ENCODE assay signal across 8 mouse cellular contexts in the genomic region with DNA sequence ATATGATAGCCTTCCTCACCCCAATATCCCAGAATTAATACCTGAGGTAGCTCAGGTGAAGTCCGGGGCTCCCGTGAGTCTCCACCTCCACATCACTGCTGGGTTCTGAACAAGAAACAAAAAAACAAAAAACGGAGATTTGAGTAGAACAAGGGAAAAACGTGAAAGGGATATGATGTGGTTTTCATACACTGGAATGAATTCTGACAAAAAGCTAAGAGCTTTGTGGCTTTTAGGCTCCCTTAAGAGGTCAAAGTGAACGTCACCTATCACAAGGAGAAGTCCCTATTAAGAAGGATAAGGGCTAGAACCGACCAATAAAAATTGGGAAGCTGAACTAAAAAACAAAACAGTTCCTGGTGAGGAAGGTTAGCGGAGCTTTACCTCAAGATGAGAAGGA. TPM values are rescaled to one million over a fixed set of nuclear protein-coding genes. Genes with fewer than 3 reads are reported as not detected.
DNase-seq lines count a peak whose midpoint lies in the region; ATAC-seq and TF ChIP-seq lines count a peak whose summit lies in the region.

No protein-coding gene starts in this region.

- H3K9ac ChIP-seq in kidney, postnatal 0 days (ENCODE audit: low read depth, low read length), result peak overlapping the region; percentile 57; the same call in 1 of the 2 replicates
- H3K9ac ChIP-seq in hindbrain, embryonic 15.5 days, result peak overlapping the region; percentile 61
- H3K9ac ChIP-seq in midbrain, embryonic 15.5 days, result peak overlapping the region; percentile 67

- peak overlapping the region; percentile 70 for H3K4me2 ChIP-seq in kidney, postnatal 0 days (ENCODE audit: low read length)
- peak overlapping the region; percentile 89 for H3K4me2 ChIP-seq in hindbrain, embryonic 15.5 days
- H3K4me2 ChIP-seq in midbrain, embryonic 15.5 days, result peak overlapping the region; percentile 71

- TF ChIP-seq POLR2A in cortical plate, adult 2 months (IDR thresholded peaks at IDR 0.05; ENCODE audit: extremely low read depth, insufficient read depth, low read length), result no peak

- no peak for ATAC-seq in kidney, postnatal 0 days (replicated peaks; ENCODE audit: low FRiP score, low read depth)
- no peak for ATAC-seq in hindbrain, embryonic 15.5 days (ENCODE audit: low FRiP score, low read depth)
- no peak for ATAC-seq in midbrain, embryonic 15.5 days (replicated peaks)

- WGBS in kidney, postnatal 0 days, result 18% methylated on average over 7 of the region's 7 CpGs
- 21% methylated on average over 7 of the region's 7 CpGs for WGBS in hindbrain, embryonic 15.5 days
- 23% methylated on average over 7 of the region's 7 CpGs for WGBS in midbrain, embryonic 15.5 days

- peaks cover 18% of the 10 kb centered on the region for H3K36me3 ChIP-seq in kidney, postnatal 0 days (ENCODE audit: insufficient read depth, low read length)
- H3K36me3 ChIP-seq in hindbrain, embryonic 15.5 days, result peaks cover 35% of the 10 kb centered on the region
- peaks cover 25% of the 10 kb centered on the region for H3K36me3 ChIP-seq in midbrain, embryonic 15.5 days (replicated peaks)

- no peak for DNase-seq in kidney, postnatal 0 days (ENCODE audit: low spot score)
- no peak for DNase-seq in kidney, postnatal 25 days
- DNase-seq in cerebellum, adult 18-20 months, result no peak
- no peak for DNase-seq in gastrocnemius, postnatal 4 days (ENCODE audit: low spot score in 2 of 2)
- DNase-seq in cerebellum, postnatal 25 days, result no peak

- H3K4me3 ChIP-seq in kidney, postnatal 0 days (replicated peaks; ENCODE audit: low read depth, low read length), result peak overlapping the region; percentile 61
- peak overlapping the region; percentile 81 for H3K4me3 ChIP-seq in cortical plate, adult 2 months (ENCODE audit: insufficient read depth, low read length)
- peak overlapping the region; percentile 64 for H3K4me3 ChIP-seq in hindbrain, embryonic 15.5 days
- H3K4me3 ChIP-seq in midbrain, embryonic 15.5 days, result peak overlapping the region; percentile 68

- H3K4me1 ChIP-seq in kidney, postnatal 0 days (replicated peaks; ENCODE audit: insufficient read depth, low read length), result no peaks in the 10 kb centered on the region
- peaks cover 6% of the 10 kb centered on the region; the same call in 1 of the 2 replicates for H3K4me1 ChIP-seq in cortical plate, adult 2 months (ENCODE audit: control insufficient read depth, insufficient read depth, low read length)
- H3K4me1 ChIP-seq in hindbrain, embryonic 15.5 days (replicated peaks), result peaks cover 17% of the 10 kb centered on the region
- H3K4me1 ChIP-seq in midbrain, embryonic 15.5 days, result peaks cover 18% of the 10 kb centered on the region

- H3K27me3 ChIP-seq in kidney, postnatal 0 days (ENCODE audit: insufficient read depth, low read length), result no peaks in the 10 kb centered on the region
- no peaks in the 10 kb centered on the region for H3K27me3 ChIP-seq in hindbrain, embryonic 15.5 days
- H3K27me3 ChIP-seq in midbrain, embryonic 15.5 days (replicated peaks), result no peaks in the 10 kb centered on the region

- TF ChIP-seq CTCF in kidney, postnatal 0 days (IDR thresholded peaks at IDR 0.05; ENCODE audit: low read depth), result no peak
- TF ChIP-seq CTCF in cortical plate, adult 2 months (IDR thresholded peaks at IDR 0.05; ENCODE audit: extremely low read depth, insufficient read depth, low read length), result no peak

- peak overlapping the region; percentile 97 for H3K27ac ChIP-seq in kidney, postnatal 0 days
- peak overlapping the region; percentile 56 for H3K27ac ChIP-seq in cortical plate, adult 2 months (ENCODE audit: insufficient read depth, low read length)
- peak overlapping the region; percentile 97 for H3K27ac ChIP-seq in hindbrain, embryonic 15.5 days (replicated peaks)
- H3K27ac ChIP-seq in midbrain, embryonic 15.5 days, result peak overlapping the region; percentile 97

- no peaks in the 10 kb centered on the region for H3K9me3 ChIP-seq in kidney, postnatal 0 days (replicated peaks; ENCODE audit: low read length)
- no peaks in the 10 kb centered on the region for H3K9me3 ChIP-seq in hindbrain, embryonic 15.5 days
- no peaks in the 10 kb centered on the region for H3K9me3 ChIP-seq in midbrain, embryonic 15.5 days

RNA-seq across cellular contexts. Expression of a gene that starts 0.8 kb away (rescaled TPM):
- polyA plus RNA-seq in kidney, postnatal 0 days (2015; fragmentation: Nextera tagmentation; extraction: Ambion mirVana), result 13.7 and 16.9 TPM in 2 replicates
- 11.9 and 12.9 TPM in 2 replicates for polyA plus RNA-seq in cortical plate, adult 2 months (2012; rRNA removed)
- polyA plus RNA-seq in hindbrain, embryonic 15.5 days (2015; fragmentation: Nextera tagmentation; extraction: Ambion mirVana), result 18.2 and 20.0 TPM in 2 replicates
- 20.8 and 22.7 TPM in 2 replicates for polyA plus RNA-seq in midbrain, embryonic 15.5 days (2015; fragmentation: Nextera tagmentation; extraction: Ambion mirVana)
- total RNA-seq in gastrocnemius, postnatal 4 days (2021), result 1 to 10 TPM; 6.7 to 9.9 TPM

RNA-seq across cellular contexts. Expression of a gene that starts 2.3 kb away (rescaled TPM):
- 3,897 and 4,536 TPM in 2 replicates for polyA plus RNA-seq in kidney, postnatal 0 days (2015; fragmentation: Nextera tagmentation; extraction: Ambion mirVana)
- 2,251 and 2,284 TPM in 2 replicates for polyA plus RNA-seq in cortical plate, adult 2 months (2012; rRNA removed)
- 2,263 and 2,497 TPM in 2 replicates for polyA plus RNA-seq in hindbrain, embryonic 15.5 days (2015; fragmentation: Nextera tagmentation; extraction: Ambion mirVana)
- 2,126 and 2,161 TPM in 2 replicates for polyA plus RNA-seq in midbrain, embryonic 15.5 days (2015; fragmentation: Nextera tagmentation; extraction: Ambion mirVana)
- total RNA-seq in gastrocnemius, postnatal 4 days (2021), result 1,000 to 10,000 TPM; 2,741 to 3,076 TPM

RNA-seq across cellular contexts. Expression of a gene that starts 19.0 kb away (rescaled TPM):
- 124 and 132 TPM in 2 replicates for polyA plus RNA-seq in kidney, postnatal 0 days (2015; fragmentation: Nextera tagmentation; extraction: Ambion mirVana)
- 67.5 and 71.0 TPM in 2 replicates for polyA plus RNA-seq in cortical plate, adult 2 months (2012; rRNA removed)
- 125 and 127 TPM in 2 replicates for polyA plus RNA-seq in hindbrain, embryonic 15.5 days (2015; fragmentation: Nextera tagmentation; extraction: Ambion mirVana)
- 125 and 128 TPM in 2 replicates for polyA plus RNA-seq in midbrain, embryonic 15.5 days (2015; fragmentation: Nextera tagmentation; extraction: Ambion mirVana)
- 10 to 100 TPM; 84.8 to 91.4 TPM for total RNA-seq in gastrocnemius, postnatal 4 days (2021)

RNA-seq across cellular contexts. Expression of a gene that starts 21.1 kb away (rescaled TPM):
- polyA plus RNA-seq in kidney, postnatal 0 days (2015; fragmentation: Nextera tagmentation; extraction: Ambion mirVana), result 15.9 TPM in 2 replicates
- polyA plus RNA-seq in cortical plate, adult 2 months (2012; rRNA removed), result 11.6 and 12.0 TPM in 2 replicates
- polyA plus RNA-seq in hindbrain, embryonic 15.5 days (2015; fragmentation: Nextera tagmentation; extraction: Ambion mirVana), result 14.2 and 14.8 TPM in 2 replicates
- polyA plus RNA-seq in midbrain, embryonic 15.5 days (2015; fragmentation: Nextera tagmentation; extraction: Ambion mirVana), result 10.5 and 11.1 TPM in 2 replicates
- total RNA-seq in gastrocnemius, postnatal 4 days (2021), result 10 to 100 TPM; 49.6 to 50.5 TPM

RNA-seq across cellular contexts. Expression of a gene that starts 42.7 kb away (rescaled TPM):
- polyA plus RNA-seq in kidney, postnatal 0 days (2015; fragmentation: Nextera tagmentation; extraction: Ambion mirVana), result 9.6 and 10.2 TPM in 2 replicates
- polyA plus RNA-seq in cortical plate, adult 2 months (2012; rRNA removed), result 7.6 and 9.1 TPM in 2 replicates
- polyA plus RNA-seq in hindbrain, embryonic 15.5 days (2015; fragmentation: Nextera tagmentation; extraction: Ambion mirVana), result 1.2 and 2.1 TPM in 2 replicates
- polyA plus RNA-seq in midbrain, embryonic 15.5 days (2015; fragmentation: Nextera tagmentation; extraction: Ambion mirVana), result 0.42 and 0.56 TPM in 2 replicates
- total RNA-seq in gastrocnemius, postnatal 4 days (2021), result 10 to 100 TPM; 18.0 to 19.0 TPM
